Mouse (Mus musculus): ENCODE data around the gene Stk4. TPM values are rescaled to one million over a fixed set of nuclear protein-coding genes. Genes with fewer than 3 reads are reported as not detected.

The Stk4 gene
- polyA plus RNA-seq, 1 experiment from 2014 or later, result 14.2 TPM

GRCm38 (mm10) chr2:164177831-164178230, 107.7 kb downstream of the Stk4 start:
- H3K27me3 ChIP-seq (replicated peaks), result peaks cover 54% of the 10 kb centered on the region
- peaks cover 19% of the 10 kb centered on the region for H3K4me1 ChIP-seq
- H3K4me2 ChIP-seq, result no peak overlapping the region
- H3K27ac ChIP-seq (replicated peaks), result no peak overlapping the region
- H3K9ac ChIP-seq, result no peak overlapping the region
- no peaks in the 10 kb centered on the region for H3K9me3 ChIP-seq
- no peak overlapping the region for H3K4me3 ChIP-seq
- ATAC-seq (ENCODE audit: extremely low read depth, insufficient number of reproducible peaks, low FRiP score, low TSS enrichment), result no peak
- 82% methylated on average over 5 of the region's 5 CpGs for WGBS
- H3K36me3 ChIP-seq, result no peaks in the 10 kb centered on the region

- no peaks in the 10 kb centered on the region; the same call in 1 of the 2 replicates for H3K4me1 ChIP-seq
- ATAC-seq (ENCODE audit: extremely low read depth, insufficient number of reproducible peaks, low FRiP score, low TSS enrichment), result no peak
- WGBS, result 40% methylated on average over 3 of the region's 3 CpGs
- H3K4me2 ChIP-seq, result no peak overlapping the region
- H3K9ac ChIP-seq, result no peak overlapping the region
- H3K9me3 ChIP-seq, result no peaks in the 10 kb centered on the region
- H3K27me3 ChIP-seq (replicated peaks), result peaks cover 51% of the 10 kb centered on the region
- no peak overlapping the region for H3K4me3 ChIP-seq
- no peak overlapping the region for H3K27ac ChIP-seq (replicated peaks)
- H3K36me3 ChIP-seq, result no peaks in the 10 kb centered on the region
Measured at GRCm38 (mm10) chr2:164180124-164180523, 110.0 kb downstream of the Stk4 start.

- Histone ChIP-seq H3K27ac (replicated peaks) (no peak overlapping the region), H3K4me2 (no peak overlapping the region), H3K9me3 (no peaks in the 10 kb centered on the region), H3K4me1 (no peaks in the 10 kb centered on the region), H3K36me3 (no peaks in the 10 kb centered on the region), H3K9ac (no peak overlapping the region), H3K27me3 (replicated peaks) (peaks cover 51% of the 10 kb centered on the region), H3K4me3 (no peak overlapping the region)
- 82% methylated on average over 4 of the region's 4 CpGs for WGBS
- no peak for ATAC-seq (ENCODE audit: extremely low read depth, insufficient number of reproducible peaks, low FRiP score, low TSS enrichment)
Measured at GRCm38 (mm10) chr2:164180770-164181169, 110.6 kb downstream of the Stk4 start.

GRCm38 (mm10) chr2:164182692-164183255, 112.7 kb downstream of the Stk4 start, which contains the start of gene Wfdc5:
Gene Wfdc5, minus strand, starts transcription at chr2:164182742.
- 66% methylated on average over 7 of the region's 7 CpGs for WGBS

GRCm38 (mm10) chr2:164183340-164183739, 113.2 kb downstream of the Stk4 start:
- ATAC-seq (ENCODE audit: extremely low read depth, insufficient number of reproducible peaks, low FRiP score, low TSS enrichment), result no peak
- WGBS, result 74% methylated on average over 9 of the region's 9 CpGs
- Histone ChIP-seq H3K4me2 (no peak overlapping the region), H3K36me3 (no peaks in the 10 kb centered on the region), H3K9ac (no peak overlapping the region), H3K27ac (replicated peaks) (no peak overlapping the region), H3K9me3 (no peaks in the 10 kb centered on the region), H3K4me3 (no peak overlapping the region), H3K27me3 (replicated peaks) (peaks cover 35% of the 10 kb centered on the region), H3K4me1 (no peaks in the 10 kb centered on the region)

More at GRCm38 (mm10) chr2:164182692-164183255, 112.7 kb downstream of the Stk4 start, which contains the start of gene Wfdc5:
- Histone ChIP-seq H3K4me3 (no peak within 1 kb of the TSS), H3K9me3 (no peaks in the 10 kb centered on the region), H3K27ac (replicated peaks) (no peak within 1 kb of the TSS), H3K4me1 (no peaks in the 10 kb centered on the region), H3K4me2 (no peak within 1 kb of the TSS), H3K36me3 (no peaks in the 10 kb centered on the region), H3K9ac (no peak within 1 kb of the TSS), H3K27me3 (replicated peaks) (peaks cover 38% of the 10 kb centered on the region)
- no peak for ATAC-seq (ENCODE audit: extremely low read depth, insufficient number of reproducible peaks, low FRiP score, low TSS enrichment)

GRCm38 (mm10) chr2:164184145-164184719, 114.1 kb downstream of the Stk4 start:
- no peak overlapping the region for H3K4me3 ChIP-seq
- H3K9me3 ChIP-seq, result no peaks in the 10 kb centered on the region
- no peaks in the 10 kb centered on the region for H3K36me3 ChIP-seq
- H3K9ac ChIP-seq, result no peak overlapping the region
- ATAC-seq (ENCODE audit: extremely low read depth, insufficient number of reproducible peaks, low FRiP score, low TSS enrichment), result no peak
- H3K27ac ChIP-seq (replicated peaks), result no peak overlapping the region
- H3K27me3 ChIP-seq (replicated peaks), result peaks cover 31% of the 10 kb centered on the region
- H3K4me1 ChIP-seq, result no peaks in the 10 kb centered on the region
- no peak overlapping the region for H3K4me2 ChIP-seq
- WGBS, result 38% methylated on average over 9 of the region's 9 CpGs

- WGBS, result 24% methylated on average over 5 of the region's 5 CpGs
- H3K4me3 ChIP-seq, result no peak overlapping the region
- no peaks in the 10 kb centered on the region for H3K4me1 ChIP-seq
- H3K9ac ChIP-seq, result no peak overlapping the region
- H3K9me3 ChIP-seq, result no peaks in the 10 kb centered on the region
- no peak for ATAC-seq (ENCODE audit: extremely low read depth, insufficient number of reproducible peaks, low FRiP score, low TSS enrichment)
- 0 out of 2 replicates have a peak, but pooled peaks cover 10% of the 10 kb centered on the region for H3K27me3 ChIP-seq (replicated peaks)
- H3K27ac ChIP-seq (replicated peaks), result no peak overlapping the region
- H3K4me2 ChIP-seq, result no peak overlapping the region
- H3K36me3 ChIP-seq, result no peaks in the 10 kb centered on the region
Measured at GRCm38 (mm10) chr2:164188722-164189121, 118.6 kb downstream of the Stk4 start.

- H3K9me3 ChIP-seq, result no peaks in the 10 kb centered on the region
- H3K4me2 ChIP-seq, result no peak within 1 kb of the TSS
- H3K4me1 ChIP-seq, result no peaks in the 10 kb centered on the region
- WGBS, result 72% methylated on average over 6 of the region's 6 CpGs
- H3K27ac ChIP-seq (replicated peaks), result no peak within 1 kb of the TSS
- no peaks in the 10 kb centered on the region for H3K36me3 ChIP-seq
- H3K27me3 ChIP-seq (replicated peaks), result 0 out of 2 replicates have a peak, but pooled peaks cover 10% of the 10 kb centered on the region
- no peak within 1 kb of the TSS for H3K4me3 ChIP-seq
- ATAC-seq (ENCODE audit: extremely low read depth, insufficient number of reproducible peaks, low FRiP score, low TSS enrichment), result no peak
- H3K9ac ChIP-seq, result no peak within 1 kb of the TSS
Measured at GRCm38 (mm10) chr2:164190576-164190975, 120.5 kb downstream of the Stk4 start, which contains the start of gene Wfdc12. Gene Wfdc12, minus strand, starts transcription at chr2:164190608.

- no peak overlapping the region for H3K4me2 ChIP-seq
- H3K9ac ChIP-seq, result no peak overlapping the region
- no peaks in the 10 kb centered on the region for H3K4me1 ChIP-seq
- H3K27me3 ChIP-seq (replicated peaks), result 0 out of 2 replicates have a peak, but pooled peaks cover 10% of the 10 kb centered on the region
- H3K9me3 ChIP-seq, result no peaks in the 10 kb centered on the region
- no peaks in the 10 kb centered on the region for H3K36me3 ChIP-seq
- no peak for ATAC-seq (ENCODE audit: extremely low read depth, insufficient number of reproducible peaks, low FRiP score, low TSS enrichment)
- H3K4me3 ChIP-seq, result no peak overlapping the region
- no peak overlapping the region for H3K27ac ChIP-seq (replicated peaks)
Measured at GRCm38 (mm10) chr2:164192279-164192678, 122.2 kb downstream of the Stk4 start.

GRCm38 (mm10) chr2:164194959-164195630, 125.0 kb downstream of the Stk4 start:
- Histone ChIP-seq H3K9me3 (no peaks in the 10 kb centered on the region), H3K27me3 (replicated peaks) (no peaks in the 10 kb centered on the region), H3K27ac (replicated peaks) (no peak overlapping the region), H3K4me1 (no peaks in the 10 kb centered on the region), H3K36me3 (no peaks in the 10 kb centered on the region), H3K9ac (no peak overlapping the region), H3K4me2 (no peak overlapping the region), H3K4me3 (no peak overlapping the region)
- ATAC-seq (ENCODE audit: extremely low read depth, insufficient number of reproducible peaks, low FRiP score, low TSS enrichment), result no peak
- WGBS, result 60% methylated on average over 5 of the region's 5 CpGs

- Histone ChIP-seq H3K4me2 (no peak overlapping the region), H3K36me3 (no peaks in the 10 kb centered on the region), H3K27ac (replicated peaks) (no peak overlapping the region), H3K9ac (no peak overlapping the region), H3K4me1 (no peaks in the 10 kb centered on the region), H3K27me3 (replicated peaks) (no peaks in the 10 kb centered on the region), H3K4me3 (no peak overlapping the region), H3K9me3 (no peaks in the 10 kb centered on the region)
- 81% methylated on average over 5 of the region's 5 CpGs for WGBS
- ATAC-seq (ENCODE audit: extremely low read depth, insufficient number of reproducible peaks, low FRiP score, low TSS enrichment), result no peak
Measured at GRCm38 (mm10) chr2:164195971-164196699, 126.0 kb downstream of the Stk4 start.

All from heart, embryonic 13.5 days (tissue).